ENCODE assay signal across 10 mouse cellular contexts in genomic region chr6:83779026-83779425, GRCm38 (mm10). TPM values are rescaled to one million over a fixed set of nuclear protein-coding genes. Genes with fewer than 3 reads are reported as not detected.
DNase-seq lines count a peak whose midpoint lies in the region; ATAC-seq and TF ChIP-seq lines count a peak whose summit lies in the region.
"Had no signal": no experiment of that assay in that cellular context is flagged by ENCODE, and none has a peak within 500 bp of the region (broad histone marks: within the 10 kb centered on the region; RNA-seq: fewer than 3 reads in every experiment).

No protein-coding gene starts in this region.

- H3K4me1 ChIP-seq in midbrain, embryonic 10.5 days, result peaks cover 23% of the 10 kb centered on the region
- peaks cover 11% of the 10 kb centered on the region for H3K4me1 ChIP-seq in midbrain, embryonic 13.5 days (replicated peaks)
- H3K4me1 ChIP-seq in bone marrow macrophage, adult 2 months (ENCODE audit: control insufficient read depth, insufficient read depth, low read length), result peaks cover 11% of the 10 kb centered on the region
- H3K4me1 ChIP-seq in liver, embryonic 13.5 days (replicated peaks), result peaks cover 17% of the 10 kb centered on the region

- intact Hi-C loops in left cerebral cortex, postnatal 10 days (cut with DNase I), result loop anchor here (5.0 kb wide), 1 partner anchor 87 kb away; no protein-coding TSS in a partner anchor

- H3K27me3 ChIP-seq in midbrain, embryonic 10.5 days (ENCODE audit: low read depth, poor library complexity, severe bottlenecking), result 0 out of 2 replicates have a peak, but pooled peaks cover 3% of the 10 kb centered on the region
- H3K27me3 ChIP-seq in midbrain, embryonic 13.5 days, result no peaks in the 10 kb centered on the region
- no peaks in the 10 kb centered on the region for H3K27me3 ChIP-seq in liver, embryonic 13.5 days

- WGBS in midbrain, embryonic 10.5 days, result 7% methylated on average over 5 of the region's 5 CpGs
- WGBS in midbrain, embryonic 13.5 days, result 7% methylated on average over 5 of the region's 5 CpGs
- WGBS in liver, embryonic 13.5 days (ENCODE audit: insufficient replicate concordance), result 8% methylated on average over 5 of the region's 5 CpGs

- no peak overlapping the region for H3K4me2 ChIP-seq in midbrain, embryonic 13.5 days (replicated peaks)
- no peak overlapping the region for H3K4me2 ChIP-seq in liver, embryonic 13.5 days

- DNase-seq in midbrain, embryonic 10.5 days (ENCODE audit: low spot score), result peak; percentile 49
- DNase-seq in MN1 (ENCODE audit: low spot score), result peak; percentile 53
- peak; percentile 41 for DNase-seq in liver, embryonic 13.5 days
- peak; percentile 29 for DNase-seq in spleen, adult 12 weeks (ENCODE audit: low spot score)
- no peak for DNase-seq in left cerebral cortex, postnatal 10 days (ENCODE audit: extremely low spot score in 1 of 2, low spot score in 2 of 2)

- no peak for ATAC-seq in midbrain, embryonic 13.5 days
- ATAC-seq in erythroid progenitor cell, adult 5-6 weeks (replicated peaks; ENCODE audit: low FRiP score, poor library complexity, severe bottlenecking), result 0 out of 2 replicates have a peak, but pooled peaks have one; percentile 60
- ATAC-seq in liver, embryonic 13.5 days (ENCODE audit: low read depth), result no peak

- H3K27ac ChIP-seq in midbrain, embryonic 10.5 days (replicated peaks), result no peak overlapping the region
- no peak overlapping the region for H3K27ac ChIP-seq in midbrain, embryonic 13.5 days
- H3K27ac ChIP-seq in bone marrow macrophage, adult 2 months (ENCODE audit: insufficient read depth, low read depth, low read length), result no peak overlapping the region
- no peak overlapping the region for H3K27ac ChIP-seq in liver, embryonic 13.5 days

- no peak for TF ChIP-seq POLR2A in bone marrow macrophage, adult 2 months (IDR thresholded peaks at IDR 0.05; ENCODE audit: borderline replicate concordance, low read depth, low read length)

- no peaks in the 10 kb centered on the region for H3K36me3 ChIP-seq in midbrain, embryonic 10.5 days
- no peaks in the 10 kb centered on the region for H3K36me3 ChIP-seq in midbrain, embryonic 13.5 days
- H3K36me3 ChIP-seq in liver, embryonic 13.5 days, result no peaks in the 10 kb centered on the region

- no peak overlapping the region for H3K4me3 ChIP-seq in midbrain, embryonic 10.5 days
- H3K4me3 ChIP-seq in midbrain, embryonic 13.5 days (replicated peaks), result no peak overlapping the region
- H3K4me3 ChIP-seq in bone marrow macrophage, adult 2 months (ENCODE audit: insufficient read depth, low read length), result no peak overlapping the region
- H3K4me3 ChIP-seq in liver, embryonic 13.5 days (replicated peaks), result no peak overlapping the region

- no peak overlapping the region for H3K9ac ChIP-seq in midbrain, embryonic 13.5 days (replicated peaks)
- no peak overlapping the region for H3K9ac ChIP-seq in liver, embryonic 13.5 days

- H3K9me3 ChIP-seq in midbrain, embryonic 10.5 days (replicated peaks), result no peaks in the 10 kb centered on the region
- H3K9me3 ChIP-seq in midbrain, embryonic 13.5 days, result no peaks in the 10 kb centered on the region
- H3K9me3 ChIP-seq in liver, embryonic 13.5 days (replicated peaks), result no peaks in the 10 kb centered on the region

- peak; percentile 84 for TF ChIP-seq CTCF in bone marrow macrophage, adult 2 months (IDR thresholded peaks at IDR 0.05; ENCODE audit: low read depth, low read length)

RNA-seq across cellular contexts. Expression of gene Tex261, which starts 3.4 kb away (rescaled TPM):
- polyA plus RNA-seq in midbrain, embryonic 10.5 days (2016; fragmentation: Nextera tagmentation; extraction: Ambion mirVana), result 81.6 and 81.7 TPM in 2 replicates
- 61.7 and 64.4 TPM in 2 replicates for polyA plus RNA-seq in midbrain, embryonic 13.5 days (2015; fragmentation: Nextera tagmentation; extraction: Ambion mirVana)
- polyA plus RNA-seq in bone marrow macrophage, adult 2 months (2012; ENCODE audit: insufficient read depth, insufficient read length, missing spikeins), result 97.3 and 108 TPM in 2 replicates
- total RNA-seq in erythroid progenitor cell, adult 5-6 weeks (2015; ENCODE audit: low replicate concordance), result 18.9 and 21.3 TPM in 2 replicates
- total RNA-seq in erythroid progenitor cell, adult 5-6 weeks (2017; ENCODE audit: low replicate concordance), result 13.2 and 15.1 TPM in 2 replicates
- polyA plus RNA-seq in liver, embryonic 13.5 days (2015; fragmentation: Nextera tagmentation; extraction: Ambion mirVana), result 50.1 and 57.5 TPM in 2 replicates
- 10 to 100 TPM; 43.1 to 50.6 TPM for total RNA-seq in left cerebral cortex, postnatal 10 days (2021)

RNA-seq across cellular contexts. Expression of gene Nagk, which starts 15.8 kb away (rescaled TPM):
- polyA plus RNA-seq in midbrain, embryonic 10.5 days (2016; fragmentation: Nextera tagmentation; extraction: Ambion mirVana), result 26.1 and 35.2 TPM in 2 replicates
- polyA plus RNA-seq in midbrain, embryonic 13.5 days (2015; fragmentation: Nextera tagmentation; extraction: Ambion mirVana), result 85.3 and 88.1 TPM in 2 replicates
- 122 and 125 TPM in 2 replicates for polyA plus RNA-seq in bone marrow macrophage, adult 2 months (2012; ENCODE audit: insufficient read depth, insufficient read length, missing spikeins)
- 4.3 and 5.0 TPM in 2 replicates for total RNA-seq in erythroid progenitor cell, adult 5-6 weeks (2015; ENCODE audit: low replicate concordance)
- total RNA-seq in erythroid progenitor cell, adult 5-6 weeks (2017; ENCODE audit: low replicate concordance), result 3.6 and 4.1 TPM in 2 replicates
- polyA plus RNA-seq in liver, embryonic 13.5 days (2015; fragmentation: Nextera tagmentation; extraction: Ambion mirVana), result 13.4 and 14.3 TPM in 2 replicates
- total RNA-seq in left cerebral cortex, postnatal 10 days (2021), result 10 to 100 TPM; 64.0 to 66.1 TPM

RNA-seq across cellular contexts. Expression of gene Ankrd53, which starts 16.6 kb away (rescaled TPM):
- 0.24 TPM in 1 of 2 replicates, not detected in the other for polyA plus RNA-seq in midbrain, embryonic 10.5 days (2016; fragmentation: Nextera tagmentation; extraction: Ambion mirVana)
- polyA plus RNA-seq in midbrain, embryonic 13.5 days (2015; fragmentation: Nextera tagmentation; extraction: Ambion mirVana), result 0.17 and 0.21 TPM in 2 replicates
- polyA plus RNA-seq in bone marrow macrophage, adult 2 months (2012; ENCODE audit: insufficient read depth, insufficient read length, missing spikeins), result not detected in 2 replicates
- total RNA-seq in erythroid progenitor cell, adult 5-6 weeks (2015; ENCODE audit: low replicate concordance), result not detected in 2 replicates
- not detected in 2 replicates for total RNA-seq in erythroid progenitor cell, adult 5-6 weeks (2017; ENCODE audit: low replicate concordance)
- polyA plus RNA-seq in liver, embryonic 13.5 days (2015; fragmentation: Nextera tagmentation; extraction: Ambion mirVana), result not detected in 2 replicates
- total RNA-seq in left cerebral cortex, postnatal 10 days (2021), result not detected
- polyA plus RNA-seq: heart, embryonic 14.5 days; neural tube, embryonic 11.5 days had no signal

RNA-seq across cellular contexts. Expression of gene Atp6v1b1, which starts 36.2 kb away (rescaled TPM):
- not detected in 2 replicates for polyA plus RNA-seq in midbrain, embryonic 10.5 days (2016; fragmentation: Nextera tagmentation; extraction: Ambion mirVana)
- not detected in 2 replicates for polyA plus RNA-seq in midbrain, embryonic 13.5 days (2015; fragmentation: Nextera tagmentation; extraction: Ambion mirVana)
- polyA plus RNA-seq in bone marrow macrophage, adult 2 months (2012; ENCODE audit: insufficient read depth, insufficient read length, missing spikeins), result not detected in 2 replicates
- not detected in 2 replicates for total RNA-seq in erythroid progenitor cell, adult 5-6 weeks (2015; ENCODE audit: low replicate concordance)
- not detected in 2 replicates for total RNA-seq in erythroid progenitor cell, adult 5-6 weeks (2017; ENCODE audit: low replicate concordance)
- not detected in 2 replicates for polyA plus RNA-seq in liver, embryonic 13.5 days (2015; fragmentation: Nextera tagmentation; extraction: Ambion mirVana)
- total RNA-seq in left cerebral cortex, postnatal 10 days (2021), result under 1 TPM; 0.18 to 0.32 TPM
- polyA plus RNA-seq: heart, embryonic 14.5 days; neural tube, embryonic 11.5 days had no signal

RNA-seq across cellular contexts. Expression of gene Paip2b, which starts 52.5 kb away (rescaled TPM):
- polyA plus RNA-seq in midbrain, embryonic 10.5 days (2016; fragmentation: Nextera tagmentation; extraction: Ambion mirVana), result 18.6 and 20.5 TPM in 2 replicates
- 29.7 and 35.8 TPM in 2 replicates for polyA plus RNA-seq in midbrain, embryonic 13.5 days (2015; fragmentation: Nextera tagmentation; extraction: Ambion mirVana)
- polyA plus RNA-seq in bone marrow macrophage, adult 2 months (2012; ENCODE audit: insufficient read depth, insufficient read length, missing spikeins), result 7.0 and 9.8 TPM in 2 replicates
- 4.7 and 8.8 TPM in 2 replicates for total RNA-seq in erythroid progenitor cell, adult 5-6 weeks (2015; ENCODE audit: low replicate concordance)
- 5.7 and 7.2 TPM in 2 replicates for total RNA-seq in erythroid progenitor cell, adult 5-6 weeks (2017; ENCODE audit: low replicate concordance)
- polyA plus RNA-seq in liver, embryonic 13.5 days (2015; fragmentation: Nextera tagmentation; extraction: Ambion mirVana), result 3.7 and 3.9 TPM in 2 replicates
- total RNA-seq in left cerebral cortex, postnatal 10 days (2021), result 10 to 100 TPM; 50.5 to 55.9 TPM

Comparison
In these comparisons a context has a peak if more than half of its experiments do, and no peak if none do; other contexts are left out.
1. DNase-seq: peak in midbrain, embryonic 10.5 days (single experiment), MN1 (single experiment), liver, embryonic 13.5 days (single experiment) and spleen, adult 12 weeks (single experiment); none in left cerebral cortex, postnatal 10 days (0 of 2).